In the genomic region with DNA sequence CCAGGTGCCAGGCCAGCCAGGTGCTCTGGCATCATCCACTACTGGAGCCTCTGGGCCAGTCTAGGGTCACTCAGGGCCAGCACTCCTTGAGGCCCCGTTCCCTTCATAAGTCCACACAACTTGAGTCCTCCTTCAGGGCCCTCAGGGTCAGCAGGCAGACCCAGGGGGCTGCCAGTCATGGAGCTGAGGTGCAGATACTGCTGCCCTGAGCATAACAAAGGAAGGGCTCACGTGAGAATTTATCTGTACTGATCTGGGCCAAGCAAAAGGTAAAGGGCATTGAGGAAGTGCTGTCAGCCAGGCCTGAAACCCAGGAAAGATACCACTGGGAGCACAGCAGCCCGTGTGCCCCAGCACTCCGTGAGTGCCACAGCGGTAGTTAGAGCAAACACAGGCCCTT, we compare ENCODE assay signal across 25 mouse cellular contexts. TPM values are rescaled to one million over a fixed set of nuclear protein-coding genes. Genes with fewer than 3 reads are reported as not detected.
DNase-seq lines count a peak whose midpoint lies in the region; ATAC-seq and TF ChIP-seq lines count a peak whose summit lies in the region.
"Had no signal": no experiment of that assay in that cellular context is flagged by ENCODE, and none has a peak within 500 bp of the region (broad histone marks: within the 10 kb centered on the region; RNA-seq: fewer than 3 reads in every experiment).

No protein-coding gene starts in this region.

- H3K9me3 ChIP-seq in hindbrain, embryonic 16.5 days (ENCODE audit: control insufficient read depth, low read length): no peaks in the 10 kb centered on the region
- H3K9me3 ChIP-seq in limb, embryonic 14.5 days (ENCODE audit: control insufficient read depth, low read length): no peaks in the 10 kb centered on the region
- H3K9me3 ChIP-seq in heart, embryonic 11.5 days (replicated peaks; ENCODE audit: control insufficient read depth, low read length): no peaks in the 10 kb centered on the region
- H3K9me3 ChIP-seq: midbrain, embryonic 15.5 days had no signal

- H3K27ac ChIP-seq in hindbrain, embryonic 16.5 days (ENCODE audit: low read depth, low read length): no peak overlapping the region; the same call in 1 of the 2 replicates
- H3K27ac ChIP-seq in limb, embryonic 14.5 days (replicated peaks; ENCODE audit: low read depth, low read length): peak overlapping the region; percentile 53
- H3K27ac ChIP-seq in heart, embryonic 11.5 days (ENCODE audit: low read depth, low read length): no peak overlapping the region
- H3K27ac ChIP-seq: midbrain, embryonic 15.5 days had no signal

- intact Hi-C loops in gastrocnemius, postnatal 14 days (cut with DNase I; ENCODE audit: low total_unique reads): no loop called here

- H3K4me2 ChIP-seq in hindbrain, embryonic 16.5 days (ENCODE audit: low read length): peak overlapping the region; percentile 44
- H3K4me2 ChIP-seq in limb, embryonic 14.5 days (replicated peaks; ENCODE audit: low read depth, low read length, severe bottlenecking): peak overlapping the region; percentile 64
- no peak overlapping the region for H3K4me2 ChIP-seq in heart, embryonic 11.5 days
- H3K4me2 ChIP-seq: liver, embryonic 11.5 days; midbrain, embryonic 15.5 days had no signal

- 2% methylated on average over 5 of the region's 5 CpGs for WGBS in hindbrain, embryonic 16.5 days
- 28% methylated on average over 5 of the region's 5 CpGs for WGBS in limb, embryonic 14.5 days
- 2% methylated on average over 5 of the region's 5 CpGs for WGBS in heart, embryonic 11.5 days (ENCODE audit: insufficient replicate concordance)

- TF ChIP-seq POLR2A in limb, embryonic 14.5 days (IDR thresholded peaks at IDR 0.05; ENCODE audit: borderline replicate concordance, extremely low read depth, insufficient read depth, insufficient read length): no peak

- H3K4me1 ChIP-seq in hindbrain, embryonic 16.5 days (ENCODE audit: control insufficient read depth, insufficient read depth, low read depth, low read length): no peaks in the 10 kb centered on the region; the same call in 1 of the 2 replicates
- H3K4me1 ChIP-seq in limb, embryonic 14.5 days (ENCODE audit: control insufficient read depth, insufficient read depth, low read length): peaks cover 38% of the 10 kb centered on the region
- peaks cover 3% of the 10 kb centered on the region; the same call in 1 of the 2 replicates for H3K4me1 ChIP-seq in heart, embryonic 11.5 days (ENCODE audit: control insufficient read depth, insufficient read depth, low read length)

- DNase-seq in embryo, embryonic 11 days: peak; percentile 19
- peak; percentile 20 for DNase-seq in embryo, embryonic 9.5 days (ENCODE audit: extremely low spot score)
- DNase-seq in limb, embryonic 14.5 days (ENCODE audit: low spot score): no peak
- no peak for DNase-seq in kidney, postnatal 25 days
- no peak for DNase-seq in gastrocnemius, postnatal 14 days
- no peak for DNase-seq in adrenal gland, adult 18-20 months (ENCODE audit: low spot score in 2 of 2)
- DNase-seq: adrenal gland, postnatal 10 days; cerebellum, adult 2 months; cerebellum, postnatal 25 days; heart, postnatal 4 days; kidney, postnatal 36 days; liver, postnatal 0 days; lung, postnatal 10 days; right cerebral cortex, postnatal 14 days; thymus, postnatal 14 days had no signal

- H3K27me3 ChIP-seq in hindbrain, embryonic 16.5 days (replicated peaks; ENCODE audit: control insufficient read depth, insufficient read depth, low read length): peaks cover 57% of the 10 kb centered on the region
- H3K27me3 ChIP-seq in limb, embryonic 14.5 days (ENCODE audit: control insufficient read depth, insufficient read depth, low read length): peaks cover 65% of the 10 kb centered on the region
- peaks cover 91% of the 10 kb centered on the region for H3K27me3 ChIP-seq in heart, embryonic 11.5 days (ENCODE audit: control insufficient read depth, insufficient read depth, low read length)

- H3K9ac ChIP-seq in hindbrain, embryonic 16.5 days (ENCODE audit: low read depth, low read length): peak overlapping the region; percentile 14; the same call in 1 of the 2 replicates
- H3K9ac ChIP-seq in limb, embryonic 14.5 days (ENCODE audit: low read depth, low read length, severe bottlenecking): peak overlapping the region; percentile 95
- no peak overlapping the region for H3K9ac ChIP-seq in heart, embryonic 11.5 days (ENCODE audit: low read depth, low read length)
- H3K9ac ChIP-seq: liver, postnatal 0 days; midbrain, embryonic 15.5 days had no signal

- no peak for ATAC-seq in hindbrain, embryonic 16.5 days
- no peak for ATAC-seq in limb, embryonic 14.5 days (ENCODE audit: low FRiP score, low read depth)
- no peak for ATAC-seq in heart, embryonic 11.5 days (replicated peaks; ENCODE audit: insufficient number of reproducible peaks, low FRiP score, low TSS enrichment)
- ATAC-seq: activated CD4-positive, CD25-positive, alpha-beta regulatory T cell, adult 4 months; intestine, embryonic 16.5 days; liver, postnatal 0 days; midbrain, embryonic 15.5 days had no signal

- H3K4me3 ChIP-seq in hindbrain, embryonic 16.5 days (ENCODE audit: low read length): no peak overlapping the region
- H3K4me3 ChIP-seq in limb, embryonic 14.5 days (replicated peaks; ENCODE audit: low read length): peak overlapping the region; percentile 13; the same call in 1 of the 2 replicates
- no peak overlapping the region for H3K4me3 ChIP-seq in heart, embryonic 11.5 days (ENCODE audit: low read depth, low read length)
- H3K4me3 ChIP-seq: midbrain, embryonic 15.5 days; myocyte had no signal

- no peaks in the 10 kb centered on the region for H3K36me3 ChIP-seq in hindbrain, embryonic 16.5 days (ENCODE audit: control insufficient read depth, insufficient read depth, low read length)
- no peaks in the 10 kb centered on the region for H3K36me3 ChIP-seq in limb, embryonic 14.5 days (ENCODE audit: control insufficient read depth, insufficient read depth, low read length)
- no peaks in the 10 kb centered on the region for H3K36me3 ChIP-seq in heart, embryonic 11.5 days (ENCODE audit: control insufficient read depth, insufficient read depth, low read length)
- H3K36me3 ChIP-seq: midbrain, embryonic 15.5 days had no signal

RNA-seq across cellular contexts. Expression of gene Lmx1b, which starts 7.1 kb away (rescaled TPM):
- 3.3 and 3.5 TPM in 2 replicates for polyA plus RNA-seq in hindbrain, embryonic 16.5 days (2015; fragmentation: Nextera tagmentation; extraction: Ambion mirVana)
- polyA plus RNA-seq in limb, embryonic 14.5 days (2012; rRNA removed): 28.3 and 40.0 TPM in 2 replicates
- polyA plus RNA-seq in limb, embryonic 14.5 days (2014; fragmentation: Nextera tagmentation; extraction: Ambion mirVana): 6.3 and 8.4 TPM in 2 replicates
- total RNA-seq in gastrocnemius, postnatal 14 days (2021): under 1 TPM; 0.39 to 0.51 TPM
- not detected for total RNA-seq in adrenal gland, adult 18-20 months (2021)
- polyA plus RNA-seq in heart, embryonic 11.5 days (2014; fragmentation: Nextera tagmentation; extraction: Ambion mirVana): 0.03 TPM in 1 of 2 replicates, not detected in the other
- polyA plus RNA-seq: activated CD4-positive, CD25-positive, alpha-beta regulatory T cell, adult 4 months; C2C12; gonadal fat pad, adult 2 months; heart, embryonic 16.5 days; intestine, embryonic 16.5 days; liver, postnatal 0 days; myocyte had no signal

Comparison
In these comparisons a context has a peak if more than half of its experiments do, and no peak if none do; other contexts are left out.
1. DNase-seq: peak in embryo, embryonic 11 days (single experiment) and embryo, embryonic 9.5 days (single experiment); none in limb, embryonic 14.5 days (single experiment), kidney, postnatal 25 days (0 of 2), gastrocnemius, postnatal 14 days (single experiment) and adrenal gland, adult 18-20 months (0 of 2).